Mouse (Mus musculus) thymus, postnatal 14 days (tissue): ENCODE results near the gene Fam184a.
"Not testable (repeated sequence)": the region's sequence is repeated elsewhere in the genome, so short reads cannot be mapped to it uniquely, and the experiment has no call there.

Source experiments
- DNase-seq: peaks from one replicate; pipeline ENCODE4 v3.0.0; 2021

The Fam184a gene

GRCm38 (mm10) chr10:53688952-53689584, 61.9 kb downstream of the Fam184a start:
- DNase-seq = no peak

DNA sequence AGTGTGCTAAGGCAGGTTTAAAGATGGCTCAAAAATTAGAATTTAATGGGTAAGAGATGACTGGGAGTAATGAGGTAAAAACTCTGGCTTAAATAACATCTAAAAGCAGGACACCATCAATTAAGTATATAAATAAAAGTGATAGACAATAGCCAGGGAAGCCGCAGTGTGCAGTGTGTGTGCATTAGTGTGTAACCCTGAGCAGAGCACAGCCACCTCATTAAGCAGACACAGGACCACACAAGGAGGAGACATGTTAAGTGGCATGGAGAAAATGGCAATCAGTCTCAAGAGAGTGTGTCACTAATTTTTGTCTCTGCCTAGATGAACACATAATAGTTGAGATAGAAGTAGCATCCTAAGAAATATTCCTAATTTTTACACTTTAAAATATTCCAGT, 62.4 kb downstream of the Fam184a start:
- DNase-seq = no peak

DNA sequence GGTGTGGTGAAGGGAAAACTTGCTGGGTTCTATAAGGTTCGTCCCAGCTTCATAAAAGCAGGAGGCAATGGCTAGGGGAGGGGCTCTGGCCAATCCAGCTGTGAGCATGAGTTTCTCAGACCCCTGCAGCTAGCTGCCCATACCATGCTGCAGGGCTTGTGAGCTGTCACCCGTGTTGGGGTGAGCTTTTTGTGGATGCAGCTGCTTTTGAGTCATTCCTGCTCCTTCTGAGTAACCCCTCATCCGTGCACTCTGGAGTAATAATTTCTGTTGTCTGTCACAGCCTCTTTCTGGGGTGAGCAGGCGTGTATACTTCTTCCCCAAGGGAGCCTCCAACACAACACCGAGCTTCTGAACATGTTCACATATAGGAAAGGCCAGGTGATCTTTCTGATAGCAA, 63.0 kb downstream of the Fam184a start:
- no peak for DNase-seq

DNA sequence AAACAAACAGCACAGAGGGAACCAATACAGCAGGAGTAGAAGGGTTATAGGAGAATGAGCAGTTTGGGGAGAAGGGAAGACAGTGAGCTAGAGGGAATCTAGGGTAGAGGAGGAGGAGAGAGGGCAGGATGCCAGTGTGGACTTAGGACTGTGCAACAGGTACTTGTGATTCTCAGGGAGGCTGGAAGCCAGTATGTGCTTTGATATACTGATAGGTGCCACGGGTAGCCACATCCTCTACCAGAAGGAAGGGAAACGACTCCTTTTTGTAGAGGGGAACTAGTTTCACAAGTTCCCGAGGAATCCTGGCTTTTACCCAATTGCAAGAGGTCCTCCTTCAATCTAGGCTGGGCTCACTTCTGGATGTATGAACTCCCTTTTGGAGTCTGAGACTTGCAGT, 65.1 kb downstream of the Fam184a start:
- no peak for DNase-seq

DNA sequence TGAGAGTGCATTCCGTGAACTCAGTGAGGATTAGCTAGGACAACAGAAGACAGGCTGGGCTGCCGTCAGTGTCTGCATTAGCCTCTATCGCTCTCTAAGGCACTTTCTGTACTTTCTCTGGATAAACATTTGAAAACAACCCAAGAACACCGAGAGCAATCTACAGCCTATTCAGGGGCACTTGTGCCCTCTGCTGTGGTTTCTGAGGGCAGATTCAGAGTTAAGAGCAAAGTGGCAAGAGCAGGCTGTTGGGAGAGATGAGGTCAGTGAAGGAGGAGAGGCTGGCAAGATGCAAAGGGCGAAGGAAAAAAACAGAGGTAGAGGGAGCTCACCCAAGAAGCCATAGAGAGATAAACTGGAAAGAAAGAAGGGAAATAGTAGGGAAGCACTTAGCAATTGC, 67.7 kb downstream of the Fam184a start:
- DNase-seq = no peak

GRCm38 (mm10) chr10:53679690-53680557, 71.0 kb downstream of the Fam184a start:
- no peak for DNase-seq

DNA sequence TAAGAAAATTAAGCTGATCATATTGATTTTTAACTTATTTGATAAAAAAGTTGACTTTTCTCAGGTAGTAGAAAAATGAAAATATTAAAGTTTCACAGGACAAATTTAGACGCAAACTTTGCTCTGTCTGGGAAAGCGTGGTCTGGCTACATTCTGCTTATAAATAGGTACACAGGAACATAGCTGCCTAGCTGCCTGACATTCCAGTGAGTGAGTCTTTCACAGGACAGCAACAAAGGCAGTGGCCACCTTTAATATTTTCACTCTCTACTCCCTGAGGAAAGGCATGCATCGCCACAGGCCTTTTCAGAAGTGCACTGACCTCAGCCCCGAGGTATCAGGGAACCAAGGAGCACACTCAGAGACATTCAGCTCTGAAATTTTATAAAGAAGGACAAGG, 89.1 kb downstream of the Fam184a start:
- no peak for DNase-seq

DNA sequence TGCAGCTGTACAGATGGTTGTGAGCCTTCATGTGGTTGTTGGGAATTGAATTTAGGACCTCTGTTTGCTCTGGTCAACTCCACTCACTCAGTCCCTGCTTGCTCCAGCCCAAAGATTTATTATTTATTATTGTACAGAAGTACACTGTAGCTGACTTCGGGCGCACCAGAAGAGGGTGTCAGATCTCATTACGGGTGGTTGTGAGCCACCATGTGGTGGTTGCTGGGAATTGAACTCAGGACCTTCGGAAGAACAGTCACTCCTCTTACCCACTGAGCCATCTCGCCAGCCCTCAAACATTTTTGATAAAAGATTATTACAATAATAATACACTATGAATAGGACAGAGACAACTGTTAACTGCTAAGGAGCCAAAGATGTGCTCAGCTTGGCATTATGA, 96.7 kb downstream of the Fam184a start:
- DNase-seq = peak; percentile 7

- DNase-seq = no peak
These were observed 100.2 kb downstream of the Fam184a start for GRCm38 (mm10) chr10:53650683-53651082.

DNA sequence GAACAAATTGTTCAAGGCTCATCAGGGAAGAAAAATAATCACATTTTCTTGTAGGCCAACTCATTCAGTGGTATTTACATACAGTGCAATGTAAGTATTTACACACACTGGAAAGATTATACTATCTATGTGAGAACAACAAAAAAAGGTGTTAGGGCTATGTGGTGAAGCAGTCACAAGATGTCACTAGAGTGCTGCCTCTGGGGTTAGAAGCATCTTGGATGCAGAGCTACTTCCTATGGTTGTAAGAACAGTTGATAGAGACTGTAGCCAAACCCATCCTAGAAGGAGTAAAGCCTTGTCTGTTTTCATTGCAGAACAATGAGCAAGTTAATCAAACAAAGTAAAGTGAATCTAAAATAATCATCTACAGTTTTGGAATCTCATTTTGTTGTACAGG, 109.4 kb downstream of the Fam184a start:
- DNase-seq = no peak

- no peak for DNase-seq
These were observed 115.5 kb downstream of the Fam184a start for GRCm38 (mm10) chr10:53635246-53635971.

- no peak for DNase-seq
These were observed 116.8 kb downstream of the Fam184a start for GRCm38 (mm10) chr10:53634160-53634559.

GRCm38 (mm10) chr10:53630339-53630738, 120.6 kb downstream of the Fam184a start, which contains the start of gene Mcm9:
Mcm9 (minus strand) TSS chr10:53630439.
- DNase-seq = not testable (repeated sequence)

- peak; percentile 96 for DNase-seq
These were observed 121.0 kb downstream of the Fam184a start for GRCm38 (mm10) chr10:53629918-53630250.

- peak; percentile 97 for DNase-seq
These were observed 121.5 kb downstream of the Fam184a start for GRCm38 (mm10) chr10:53629247-53629917.

GRCm38 (mm10) chr10:53615850-53616616, 134.9 kb downstream of the Fam184a start:
- DNase-seq = no peak

- DNase-seq = no peak
These were observed 137.0 kb downstream of the Fam184a start for GRCm38 (mm10) chr10:53613955-53614354.

- no peak for DNase-seq
These were observed 138.8 kb downstream of the Fam184a start for GRCm38 (mm10) chr10:53612172-53612571.

DNA sequence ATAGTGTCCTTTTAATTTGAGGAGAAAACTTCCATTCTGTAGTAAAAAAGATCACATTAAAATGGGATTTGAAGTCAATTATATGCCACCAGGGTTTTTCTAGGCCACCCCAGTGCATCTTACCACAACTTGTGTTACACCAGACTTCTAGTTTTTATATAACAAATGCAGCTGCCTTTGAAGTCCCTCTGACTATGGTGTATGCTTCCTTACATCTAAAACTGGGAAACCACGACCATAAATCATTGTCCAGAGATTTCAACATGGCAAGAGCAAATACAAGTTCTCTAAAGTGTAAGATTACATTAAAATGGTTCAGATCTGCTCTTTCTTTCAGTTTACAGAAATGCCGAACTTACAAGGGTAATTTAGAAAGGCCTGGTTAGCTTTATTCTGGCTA, 142.6 kb downstream of the Fam184a start:
- no peak for DNase-seq

GRCm38 (mm10) chr10:53605328-53605727, 145.6 kb downstream of the Fam184a start:
- no peak for DNase-seq

DNA sequence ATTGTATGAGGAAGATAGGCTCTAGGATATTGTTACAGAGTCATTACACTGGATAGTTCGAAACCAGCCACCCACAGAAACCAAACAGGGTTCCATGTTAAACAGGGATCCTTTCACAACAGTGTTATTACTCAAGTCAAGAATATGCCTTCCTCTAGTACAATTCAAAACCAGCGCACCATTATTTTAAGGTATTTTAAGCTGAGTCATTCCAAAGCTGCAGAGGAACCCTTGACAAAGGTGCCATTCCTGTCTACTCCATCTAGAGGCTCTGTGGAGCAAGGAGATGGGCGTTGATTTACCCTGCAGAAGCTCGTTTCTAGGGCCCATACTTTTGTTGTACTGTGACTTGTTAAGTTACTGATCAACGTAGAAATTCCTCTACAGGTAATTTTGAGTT, 152.1 kb downstream of the Fam184a start:
- no peak for DNase-seq

DNA sequence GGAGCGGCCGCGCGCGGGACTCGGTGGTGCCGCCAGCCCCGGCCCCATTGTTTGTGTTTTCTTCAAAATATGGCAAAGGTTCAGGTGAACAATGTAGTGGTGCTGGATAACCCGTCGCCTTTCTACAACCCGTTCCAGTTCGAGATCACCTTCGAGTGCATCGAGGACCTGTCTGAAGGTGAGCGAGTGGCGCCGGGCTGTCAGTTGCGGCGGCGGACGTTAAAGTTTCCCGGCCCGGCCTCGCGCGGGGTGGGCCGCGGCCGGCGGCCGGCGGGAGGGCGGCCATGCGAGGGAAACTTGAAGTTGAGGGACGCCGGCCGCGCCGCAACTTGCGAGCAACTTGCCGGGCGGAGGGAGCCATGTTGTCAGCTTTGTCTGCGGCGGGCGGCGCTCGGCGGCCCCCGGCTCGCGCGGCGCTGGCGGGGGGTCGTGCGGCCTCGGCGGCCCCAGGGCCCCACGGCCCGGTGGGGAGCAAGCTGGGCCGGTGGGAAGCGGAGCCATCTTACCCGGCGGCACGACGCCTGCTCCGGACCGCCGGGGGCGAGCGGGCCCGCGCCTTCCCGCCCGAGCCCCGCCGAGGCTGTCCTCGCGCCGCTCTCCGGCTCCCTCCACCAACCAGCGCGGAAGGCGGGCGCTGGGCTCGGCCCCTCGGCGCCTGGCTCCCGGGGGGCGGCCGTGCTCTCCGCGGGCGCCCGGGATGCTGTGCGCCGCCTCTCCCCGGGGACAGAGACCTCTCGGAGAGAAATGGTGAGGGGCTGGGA, 153.6 kb downstream of the Fam184a start:
- peak; percentile 72 for DNase-seq
